Mouse (Mus musculus) kidney, adult 2 months (tissue): ENCODE data around the gene Nedd8.

Experiments
- CTCF ChIP-seq: fragments of 200-500 bp; conservative IDR thresholded peaks from 2 replicates; pipeline ENCODE4 v1.5.1; 2011; ENCODE audit warnings: low read depth, mild to moderate bottlenecking, control low read depth, low read length, moderate library complexity, mixed read lengths; ENCODE audit not compliant: insufficient read depth, insufficient read length
- POLR2A ChIP-seq: fragments of 200-500 bp; IDR thresholded peaks from one replicate; pipeline ENCODE4 v1.6.1; 2011; ENCODE audit warnings: low read depth, low read length, control low read depth

GRCm38 (mm10) chr14:55713007-55713728 is 41.2 kb upstream of the Nedd8 start:
- no peak for TF ChIP-seq CTCF
- TF ChIP-seq POLR2A = no peak
